Mouse (Mus musculus) thymus, postnatal 14 days (tissue): ENCODE measurements at regions not wholly inside any gene's neighbourhood (a gene's known extent, or its start where the extent isn't known, plus 50 kb on each side); places are given as distances from the start of the nearest gene placed in this dataset.

Experiments used
- DNase-seq: peaks from one replicate; pipeline ENCODE4 v3.0.0; 2021

DNA sequence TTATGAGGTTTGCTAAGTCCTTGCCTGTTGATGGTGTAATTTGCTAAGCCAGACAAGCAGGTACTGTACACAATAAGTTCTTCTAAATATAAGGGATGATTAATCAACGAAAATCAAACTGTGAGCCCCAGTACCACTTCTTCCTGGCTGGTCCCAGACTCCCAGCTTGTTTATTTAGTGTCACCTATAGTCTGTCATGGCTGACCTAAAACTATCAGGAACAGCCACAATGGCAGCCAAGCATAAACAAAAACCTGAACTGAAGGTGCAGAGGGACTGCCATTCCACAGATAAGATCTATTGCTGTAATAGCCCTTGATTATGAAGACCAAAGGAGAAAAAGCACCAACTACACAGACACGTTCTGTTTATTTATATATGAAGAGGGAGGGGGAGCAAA lies 180.9 kb upstream of the Dph6 start:
- no peak for DNase-seq

DNA sequence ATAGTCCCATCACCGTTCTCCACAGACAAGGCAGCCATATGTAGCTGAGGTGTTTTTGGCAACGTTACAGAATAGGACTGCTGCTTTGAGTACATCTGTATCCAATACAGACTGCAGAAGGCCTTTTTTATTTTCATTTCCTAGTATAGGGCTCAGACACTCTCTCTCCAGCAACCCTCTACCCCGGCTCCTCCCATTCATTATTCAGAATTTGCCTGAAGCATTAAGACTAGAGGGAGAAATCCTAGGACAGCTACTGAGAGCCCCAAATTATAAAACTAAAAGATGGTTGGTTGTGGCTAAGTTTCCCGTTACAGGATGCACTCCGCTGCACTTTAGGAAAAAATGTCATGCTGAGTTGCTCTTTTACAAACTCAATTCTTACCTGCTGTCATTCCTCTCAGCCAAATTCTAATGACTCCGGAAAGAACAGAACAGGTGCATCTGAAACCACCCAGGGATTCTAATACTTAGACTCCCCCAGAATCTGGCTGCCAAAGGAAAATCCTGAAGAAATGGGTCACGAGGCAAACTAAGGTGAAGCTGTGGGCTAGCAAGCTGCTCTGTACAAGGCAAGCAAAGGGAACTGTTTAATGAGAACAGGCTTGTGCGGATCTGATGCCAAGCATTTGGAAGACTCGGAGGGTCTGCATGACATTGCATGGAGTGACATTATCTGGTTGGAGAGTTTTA lies 189.1 kb upstream of the Dph6 start:
- no peak for DNase-seq

DNA sequence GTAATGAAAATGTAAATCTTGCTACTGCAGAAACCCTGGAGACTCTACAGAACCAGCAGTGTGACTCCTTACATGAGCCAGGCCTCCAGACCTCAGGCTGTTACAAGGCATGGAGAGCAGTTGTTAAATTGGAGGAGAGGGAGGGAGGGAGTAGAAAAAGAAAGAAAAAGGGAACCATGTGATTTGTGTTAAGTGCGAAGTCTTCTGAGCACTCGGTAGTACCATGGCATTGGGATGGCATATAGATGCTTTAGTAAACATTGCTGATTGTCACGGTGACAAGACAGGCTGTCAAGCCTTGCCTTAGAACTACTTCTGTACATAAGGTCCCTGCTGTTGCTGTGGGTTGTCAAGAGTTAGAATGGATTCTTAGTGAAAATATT lies 189.6 kb upstream of the Dph6 start:
- DNase-seq, result no peak

DNA sequence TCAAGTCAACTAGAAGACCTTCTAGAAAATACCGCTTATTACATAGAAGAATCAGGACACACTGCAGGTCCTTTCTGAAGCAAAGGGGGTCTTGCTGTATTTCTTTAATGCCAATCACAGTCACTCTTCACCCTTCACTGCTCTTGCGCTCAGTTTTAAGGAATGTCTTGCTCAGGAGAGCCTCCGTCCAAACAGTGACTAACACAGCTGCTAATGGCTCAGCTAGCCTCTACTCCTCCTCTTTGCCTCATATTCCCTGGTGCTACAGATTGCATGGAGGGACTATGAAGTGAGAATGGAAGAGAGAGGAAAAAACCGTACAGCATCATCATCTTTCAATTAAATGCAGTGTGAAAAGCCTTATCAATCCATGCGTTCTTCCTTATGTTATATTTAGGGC lies 193.7 kb upstream of the Dph6 start:
- no peak for DNase-seq

DNA sequence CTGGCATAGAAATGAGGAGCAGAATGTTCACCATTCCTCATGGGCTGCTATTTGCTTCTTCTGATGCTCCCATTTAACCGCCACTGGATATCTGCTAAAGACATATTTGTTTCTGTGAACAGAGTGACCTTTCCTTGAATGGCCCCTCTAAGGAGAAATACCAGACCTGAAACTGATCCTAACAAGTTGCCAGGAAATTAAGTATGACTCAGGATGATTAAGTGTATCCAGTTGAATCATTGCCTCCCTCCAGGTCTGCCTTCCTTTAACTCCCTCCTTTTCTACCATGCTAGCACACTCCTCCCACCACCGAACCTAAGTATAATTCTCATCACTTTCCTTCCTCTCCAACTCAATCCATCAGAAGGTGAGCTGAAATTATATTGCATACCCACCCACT lies 194.2 kb upstream of the Dph6 start:
- no peak for DNase-seq

DNA sequence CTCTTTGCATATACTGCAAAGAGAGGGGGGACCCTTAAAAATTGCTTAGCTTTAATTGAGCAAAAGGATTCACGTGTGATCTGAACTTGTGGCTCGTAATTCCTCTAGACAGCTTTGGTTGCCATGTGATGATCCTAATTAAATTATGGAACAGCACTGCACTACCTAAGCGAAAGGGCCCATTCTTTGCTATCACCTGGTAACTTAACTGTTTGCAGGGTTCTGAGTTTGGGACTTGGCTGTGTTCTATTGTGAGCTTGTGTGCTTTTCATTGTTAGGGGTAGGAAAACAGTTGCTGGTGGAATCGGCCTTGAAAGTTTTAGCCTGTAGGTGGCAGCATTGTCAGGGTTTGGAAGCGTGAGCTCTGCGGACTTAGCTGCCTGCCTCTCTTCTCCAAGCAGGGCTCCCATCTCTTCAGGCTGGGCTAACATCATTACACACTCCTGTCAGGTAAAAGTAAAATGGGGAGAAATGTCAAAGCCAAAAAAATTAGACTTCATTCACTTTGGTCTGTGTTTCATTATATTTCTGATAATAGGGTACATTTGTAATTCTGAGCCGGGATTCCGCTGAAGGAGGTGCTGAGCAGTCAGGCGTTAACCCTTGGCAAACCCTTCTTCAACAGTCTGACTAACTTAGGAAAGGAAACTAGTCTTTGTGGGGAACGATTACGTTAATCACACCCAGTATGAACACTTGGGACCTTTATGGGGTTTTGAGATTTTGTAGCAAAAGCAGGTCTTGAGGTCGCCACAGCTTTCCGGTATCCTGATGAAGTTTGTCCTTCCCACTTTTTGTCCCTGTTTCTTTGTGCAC lies 199.2 kb upstream of the Dph6 start:
- peak; percentile 11 for DNase-seq

DNA sequence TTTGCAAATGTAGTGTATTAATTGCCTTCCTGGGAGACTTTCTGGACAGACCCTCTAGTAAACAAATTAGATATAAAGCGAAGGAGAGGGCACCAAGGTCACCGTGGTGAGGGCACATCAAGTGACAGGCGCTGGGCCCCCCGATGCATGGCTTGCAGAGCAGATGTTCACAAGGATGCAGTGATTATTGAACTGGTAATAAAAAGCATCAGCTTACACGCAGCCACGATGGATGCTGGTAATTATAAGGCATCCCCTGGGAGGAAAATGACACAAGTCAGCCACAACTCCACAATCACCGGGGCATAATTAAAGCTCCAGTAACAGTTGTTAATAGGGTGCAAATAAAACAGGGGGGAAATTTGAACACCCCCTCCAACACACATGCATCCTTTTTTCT lies 217.5 kb upstream of the Dph6 start:
- DNase-seq, result no peak

DNA sequence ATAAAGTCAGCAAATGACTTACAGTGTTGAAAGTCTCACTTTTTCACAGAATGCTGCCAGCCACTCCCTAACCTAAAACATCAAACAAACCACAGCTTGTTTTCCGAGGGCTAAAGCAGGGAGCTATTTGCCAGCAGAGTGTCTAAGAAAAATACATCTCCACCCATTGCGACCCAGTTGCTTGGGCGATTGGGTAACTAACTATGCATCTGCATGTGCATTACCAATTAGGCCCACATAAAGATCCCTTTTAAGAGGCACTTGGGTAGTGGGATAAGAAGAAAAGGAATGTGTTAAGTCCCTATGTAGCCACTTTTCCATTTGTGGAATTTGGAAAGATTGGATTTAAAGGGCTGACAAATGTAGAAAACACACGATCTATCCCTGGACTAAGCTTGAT lies 218.3 kb upstream of the Dph6 start:
- no peak for DNase-seq

DNA sequence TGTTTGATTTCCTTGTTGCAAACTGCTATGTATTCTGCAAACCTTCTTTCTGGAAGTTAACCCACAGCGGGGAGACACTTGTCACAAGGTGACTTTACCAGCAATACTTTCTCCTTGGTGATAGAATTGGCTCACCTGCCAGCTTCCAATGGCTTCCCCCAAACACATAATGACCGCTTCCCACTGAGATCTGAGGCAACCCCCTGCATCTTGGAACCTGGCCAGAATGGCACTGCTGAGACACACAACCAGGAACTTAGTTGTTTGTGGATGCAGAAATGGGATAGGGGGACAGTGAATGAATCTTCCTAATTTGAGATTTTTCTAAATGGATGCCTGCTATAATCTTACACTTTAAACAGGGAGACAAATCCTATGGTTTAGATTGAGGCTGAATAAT lies 224.3 kb upstream of the Dph6 start:
- no peak for DNase-seq

DNA sequence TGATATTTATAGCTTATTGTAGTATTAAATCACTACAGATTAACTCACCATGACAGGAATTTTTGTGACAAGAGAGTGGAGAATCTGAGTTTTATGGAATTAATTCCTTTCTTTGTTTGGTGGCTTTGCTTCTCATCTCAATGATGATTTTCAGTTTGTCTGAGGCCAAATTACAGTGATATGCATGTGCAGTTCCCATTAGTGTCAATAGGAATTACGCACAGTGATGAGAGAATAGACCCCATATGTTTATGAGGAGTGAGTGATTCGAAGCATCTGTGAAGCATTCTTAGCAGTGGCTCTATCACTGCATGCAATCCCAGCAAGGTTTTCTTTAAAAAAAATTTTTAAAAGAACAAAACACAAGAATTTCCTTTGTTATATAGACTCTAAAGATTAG lies 225.0 kb upstream of the Dph6 start:
- no peak for DNase-seq

DNA sequence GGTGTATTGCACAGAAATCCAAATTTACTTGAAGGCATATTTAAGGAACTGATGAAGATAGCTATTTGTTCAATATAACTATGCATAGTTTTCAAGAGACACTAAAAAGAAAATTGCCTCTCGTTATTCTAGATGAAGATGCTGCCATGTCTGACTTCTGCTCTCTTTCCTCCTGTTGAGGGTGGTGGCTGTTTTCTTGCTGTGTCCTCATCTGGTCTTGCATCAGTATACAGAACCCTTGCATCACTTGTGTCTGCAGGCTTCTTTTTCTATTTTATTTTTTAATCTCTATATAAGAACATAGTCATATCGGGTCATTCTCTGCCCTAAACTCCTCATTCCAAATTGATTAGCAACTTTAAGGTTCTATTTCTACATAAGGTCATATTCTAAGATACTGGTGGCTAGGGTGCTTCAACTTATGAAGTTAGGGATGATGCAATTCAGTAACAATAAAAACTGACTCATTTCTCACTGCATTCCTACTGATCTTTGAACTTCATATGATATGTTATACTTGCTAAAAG lies 231.0 kb upstream of the Dph6 start:
- no peak for DNase-seq

DNA sequence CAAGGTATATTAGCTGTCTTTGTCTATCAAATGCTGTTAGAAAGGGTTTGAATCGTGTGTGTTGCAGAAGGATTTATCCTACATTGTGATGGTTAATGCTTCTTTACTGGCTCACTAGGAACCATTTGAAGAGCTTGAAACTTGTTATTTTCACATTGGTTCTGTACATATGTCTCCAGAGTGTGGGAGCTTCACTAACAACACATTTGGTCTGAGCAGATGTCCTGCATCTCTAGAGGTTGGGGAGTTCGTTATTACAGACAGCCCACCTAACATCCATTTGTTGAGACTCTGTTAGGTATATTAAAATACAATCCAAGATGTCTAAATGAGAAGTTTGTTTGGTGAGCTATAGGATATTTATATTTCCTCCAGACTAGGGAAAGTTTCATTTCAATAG lies 244.0 kb upstream of the Dph6 start:
- DNase-seq, result no peak

DNA sequence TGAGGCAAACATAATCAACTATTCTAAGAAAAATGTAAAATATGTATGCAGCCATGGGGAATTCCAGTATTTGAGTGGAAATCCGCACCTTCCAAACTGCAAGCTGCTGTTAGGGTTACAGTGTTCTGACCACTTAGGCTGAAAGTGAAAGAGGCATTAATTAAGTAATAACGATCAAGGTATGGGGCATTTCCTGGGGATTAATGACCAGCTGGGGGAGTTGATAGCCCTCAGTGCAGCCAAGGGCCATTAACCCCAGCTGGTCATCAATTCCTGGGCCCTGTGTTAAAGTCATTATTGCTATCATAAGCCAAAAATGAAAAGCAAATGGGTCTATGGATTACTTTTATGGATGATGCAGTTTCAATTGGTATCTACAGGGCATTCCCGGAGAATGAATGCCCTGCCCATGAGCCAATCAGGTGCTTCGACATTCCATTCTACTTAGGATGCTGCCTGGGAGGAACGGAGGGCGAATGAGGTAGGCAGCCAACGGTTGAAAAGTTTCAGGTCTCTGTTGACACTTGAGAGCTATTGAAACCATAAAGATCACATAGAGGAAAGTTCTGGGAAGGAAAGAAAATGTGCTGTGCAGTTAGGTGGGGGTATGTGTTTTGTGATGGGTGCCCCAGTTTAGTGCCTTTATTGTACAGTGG lies 257.2 kb upstream of the Dph6 start:
- no peak for DNase-seq

DNA sequence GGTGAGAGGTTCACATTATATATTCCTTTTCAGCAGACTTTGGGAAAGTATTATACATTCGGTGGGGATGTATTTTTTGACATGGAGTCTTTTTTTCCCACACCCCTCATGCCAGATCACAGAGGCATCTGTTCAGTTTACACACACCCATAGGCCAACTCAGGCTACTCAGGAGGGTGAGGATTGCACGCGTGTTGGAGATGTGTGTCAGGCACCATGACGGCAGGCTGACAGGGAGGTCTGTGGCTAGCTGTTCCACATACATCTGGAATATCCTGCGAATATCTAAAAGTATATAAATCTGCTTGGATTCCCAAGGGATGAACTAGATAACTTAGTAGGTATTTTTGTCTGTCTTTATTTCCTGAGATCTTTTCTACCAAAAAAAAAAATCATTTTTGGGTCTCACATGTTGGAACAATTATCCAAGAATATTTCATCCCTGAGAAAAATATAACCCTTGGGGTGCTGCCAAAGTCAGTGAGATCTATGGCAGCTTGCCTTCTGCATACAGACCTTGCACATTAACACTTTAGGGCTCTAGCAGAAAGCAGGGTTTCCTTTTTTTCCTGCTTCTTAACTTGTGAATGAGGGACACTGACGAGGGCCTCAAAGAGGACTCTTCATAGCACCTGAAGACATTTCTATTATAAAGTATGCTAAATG lies 260.4 kb upstream of the Dph6 start:
- DNase-seq, result no peak

DNA sequence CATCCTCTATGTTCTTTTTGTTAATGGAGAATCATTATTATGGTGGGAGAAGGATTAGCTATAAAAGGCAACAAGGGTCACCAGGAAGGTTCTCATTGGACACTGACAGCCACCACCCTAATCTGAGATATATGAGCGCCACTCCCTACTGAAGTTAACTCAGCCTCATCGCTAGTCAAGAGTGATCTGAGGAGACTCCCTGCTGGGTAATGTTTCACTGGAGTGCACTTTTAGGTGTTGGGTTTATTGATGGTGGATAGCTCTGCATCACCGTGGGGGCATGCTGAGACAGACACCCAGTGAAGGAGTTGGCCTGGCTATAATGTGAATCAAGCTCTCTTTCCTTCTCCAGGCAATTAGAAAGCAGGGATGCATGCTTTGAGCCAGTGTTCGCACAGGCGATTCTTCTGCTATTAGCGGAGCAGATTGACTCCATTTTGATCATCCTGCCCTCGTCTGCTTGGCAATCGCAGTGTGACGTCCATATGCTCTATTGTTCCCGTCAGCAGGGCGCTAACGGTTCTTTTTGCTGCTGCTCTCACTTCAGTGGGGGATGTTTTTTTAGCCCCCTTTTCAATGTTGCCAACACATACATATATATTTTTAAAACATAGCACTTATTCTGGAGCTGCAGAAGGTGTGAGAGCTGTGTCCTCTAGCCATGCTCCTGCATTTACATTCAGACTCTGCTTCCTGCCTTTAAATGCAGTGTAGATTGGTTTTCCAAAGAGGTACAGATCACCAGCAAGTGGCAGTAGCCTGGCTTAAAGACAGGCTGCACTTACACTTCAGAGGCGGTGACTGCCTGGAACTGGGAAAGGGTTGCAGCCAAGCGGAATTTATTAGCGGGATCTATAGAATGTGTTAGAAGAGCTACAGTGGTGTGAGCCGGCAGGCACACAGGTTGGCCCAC lies 263.9 kb upstream of the Dph6 start:
- no peak for DNase-seq

DNA sequence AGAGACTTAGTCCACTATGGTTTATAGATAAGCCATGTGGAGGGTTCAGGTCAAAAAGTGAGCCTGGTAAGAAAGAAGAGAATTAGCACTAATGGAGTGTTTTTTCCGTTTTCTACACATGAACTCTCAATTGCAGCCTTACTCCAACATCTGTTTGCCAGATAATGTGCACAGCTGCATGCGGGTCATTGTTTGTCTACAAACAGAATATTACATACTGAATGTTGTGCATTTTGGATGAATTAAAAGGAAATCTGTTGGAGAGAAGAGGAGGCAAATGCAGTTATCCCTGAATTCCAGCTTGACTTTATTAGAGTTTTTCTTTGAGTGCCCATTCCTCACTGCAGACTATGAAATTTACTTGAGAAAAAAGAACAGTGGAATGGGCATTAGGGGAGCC lies 269.1 kb upstream of the Dph6 start:
- no peak for DNase-seq

DNA sequence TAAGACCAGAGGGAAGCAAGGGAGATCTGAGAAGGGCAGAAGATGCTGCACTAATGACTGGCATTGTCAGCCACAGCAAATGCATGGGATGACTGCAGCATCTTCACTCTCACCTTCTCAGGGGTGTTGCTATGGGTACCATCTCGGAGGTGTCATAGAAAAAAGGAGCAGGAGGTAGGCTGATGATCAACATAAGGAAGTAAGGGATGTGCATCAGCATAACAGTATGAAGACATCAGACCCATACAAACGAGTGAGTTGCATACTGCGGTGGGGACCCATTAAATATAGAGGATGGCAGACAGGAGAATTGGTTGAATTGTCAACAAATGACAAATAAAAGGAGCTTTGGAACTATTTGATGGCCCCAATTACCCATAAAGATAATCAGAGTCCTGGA lies 280.7 kb upstream of the Dph6 start:
- no peak for DNase-seq

DNA sequence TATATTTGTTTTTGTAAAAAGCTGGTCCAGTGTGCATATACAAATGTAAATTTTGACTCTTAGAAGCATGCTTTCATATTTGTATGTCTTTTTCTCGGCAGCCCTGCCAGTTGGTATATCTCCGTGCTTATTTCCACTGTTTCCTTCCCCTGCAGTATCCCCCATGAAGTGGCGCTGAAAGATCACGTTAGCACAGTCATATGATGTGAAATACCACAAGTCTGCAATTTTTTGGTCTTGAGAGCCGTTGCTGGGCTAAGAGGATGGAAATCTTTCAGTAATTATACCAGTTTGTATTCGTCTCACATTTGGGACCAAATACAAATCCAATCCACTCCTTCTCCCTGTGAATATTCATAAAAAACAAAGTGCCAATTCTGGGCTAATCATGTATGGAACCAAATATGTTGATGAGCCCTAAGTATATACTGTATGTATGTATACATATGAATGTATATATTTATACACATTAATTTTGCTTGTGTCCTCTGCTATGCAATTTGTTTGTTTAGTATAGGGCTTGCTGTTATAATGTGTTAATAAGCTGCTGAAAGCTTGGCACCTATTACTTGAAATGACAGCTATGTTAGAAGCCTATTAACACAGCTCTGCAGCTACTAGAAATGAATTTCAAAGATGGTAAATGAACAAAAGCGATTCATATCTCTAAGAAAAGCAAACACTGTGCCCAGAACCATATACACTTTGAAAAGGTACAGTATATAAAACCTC lies 283.8 kb upstream of the Dph6 start:
- no peak for DNase-seq

DNA sequence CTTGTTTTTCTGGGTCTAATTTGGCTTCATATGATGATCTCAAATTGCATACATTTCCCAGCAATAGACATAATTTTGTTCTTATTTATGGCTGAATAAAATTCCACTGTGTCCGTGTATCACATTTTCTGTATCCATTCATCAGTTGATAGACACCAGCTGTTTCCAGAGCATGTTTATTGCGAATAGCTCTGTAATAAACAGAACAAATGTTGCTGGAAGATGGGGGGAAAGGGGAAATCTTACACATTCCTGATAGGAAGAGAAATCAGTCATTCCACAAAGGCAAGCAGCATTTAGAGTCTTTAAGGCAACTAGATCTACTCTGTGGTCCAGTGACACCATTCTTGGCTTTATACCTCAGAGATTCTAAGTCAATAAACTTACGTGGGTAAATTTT lies 311.3 kb upstream of the Dph6 start:
- no peak for DNase-seq

DNA sequence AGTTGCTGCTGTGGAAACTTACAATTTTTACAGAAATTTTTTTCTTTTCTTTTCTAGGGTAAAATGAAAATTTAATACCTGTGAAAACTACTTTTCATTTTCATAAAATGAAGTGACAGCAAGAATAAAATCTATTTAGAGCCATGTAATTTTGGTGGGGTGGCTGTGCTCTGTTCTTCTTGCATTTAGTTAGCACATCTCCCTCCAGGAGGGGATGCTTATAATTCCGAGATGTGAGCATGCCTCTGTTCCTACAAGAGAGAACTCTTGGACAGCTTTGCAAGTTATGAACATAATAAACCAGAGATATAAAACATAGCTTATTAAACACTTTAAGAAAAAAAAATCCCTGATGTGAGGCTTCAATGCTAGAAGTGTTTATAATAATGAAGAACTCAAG lies 313.9 kb upstream of the Dph6 start:
- no peak for DNase-seq

DNA sequence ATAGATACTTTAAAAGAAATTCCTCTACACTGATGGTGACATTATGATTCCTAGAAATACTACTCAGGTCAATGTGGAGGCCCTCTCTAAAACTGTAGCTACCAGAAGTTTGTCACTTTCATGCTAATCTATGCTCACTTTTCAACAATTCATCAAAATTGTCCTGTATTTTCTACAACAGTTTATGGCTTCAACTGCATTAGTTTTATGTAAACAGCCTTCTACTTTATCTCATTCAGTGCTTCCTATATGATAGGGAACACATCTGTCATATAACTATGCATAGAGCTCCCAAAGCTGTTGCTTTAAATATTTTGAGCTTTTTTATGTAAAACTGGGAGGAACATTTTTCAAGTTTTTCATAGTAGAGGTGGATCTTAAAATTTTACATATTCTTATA lies 338.7 kb upstream of the Dph6 start:
- no peak for DNase-seq

DNA sequence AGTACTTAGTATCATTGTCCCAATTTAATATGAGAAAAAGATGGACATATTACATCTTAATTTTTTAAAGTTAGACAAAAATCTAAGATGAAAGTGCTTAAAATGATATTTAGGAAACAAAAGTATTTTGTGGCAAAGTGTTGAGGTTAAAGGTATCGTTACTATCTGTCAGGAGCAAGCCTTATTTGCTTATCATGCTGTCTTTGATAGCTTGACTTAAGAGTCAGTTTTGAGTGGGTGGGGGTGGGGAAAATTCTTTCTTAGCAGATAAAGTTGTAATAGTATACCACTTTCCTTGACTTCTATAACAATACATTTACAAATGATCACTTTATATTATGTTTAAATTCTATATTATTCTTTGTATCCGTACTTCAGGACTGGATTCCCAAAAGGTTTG lies 339.1 kb upstream of the Dph6 start:
- DNase-seq, result no peak
